Mouse (Mus musculus): ENCODE results near the gene Rbm42. TPM values are rescaled to one million over a fixed set of nuclear protein-coding genes. Genes with fewer than 3 reads are reported as not detected.

Gene Rbm42
- total RNA-seq, 2 experiments from 2014 or later: 48.0 to 57.1 TPM

DNA sequence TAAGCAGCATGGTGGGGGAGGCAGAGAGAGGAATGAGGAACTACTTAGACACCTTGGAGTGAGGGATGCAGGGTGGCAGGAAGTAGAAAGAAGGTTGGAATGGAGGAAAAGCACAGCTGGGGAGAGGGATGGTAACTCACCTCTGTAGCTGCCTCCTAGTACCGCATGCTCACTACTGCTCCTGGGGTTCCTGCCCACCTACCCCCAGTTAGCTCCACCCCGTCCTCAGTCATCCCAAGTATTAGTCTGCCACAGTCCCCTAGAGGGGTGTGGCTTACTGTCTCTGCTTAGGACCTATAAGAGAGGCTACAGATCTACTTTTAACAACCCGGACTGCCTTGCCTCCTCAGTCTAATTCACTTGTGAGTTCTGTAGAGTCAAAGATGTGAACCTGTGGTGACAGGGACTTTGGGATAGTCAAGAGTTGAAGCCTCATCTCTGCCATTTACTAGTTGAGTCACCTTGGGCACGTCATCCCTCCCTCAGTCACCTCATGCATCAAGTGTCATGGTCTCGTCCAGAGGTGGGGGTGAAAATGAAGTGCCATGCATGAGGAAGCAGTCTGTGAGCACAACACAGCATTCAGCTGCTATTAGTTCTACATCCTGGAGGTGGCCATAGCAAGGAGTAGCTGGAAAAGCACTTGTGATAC is 57.2 kb downstream of the Rbm42 start:
- no peak for ATAC-seq (replicated peaks; ENCODE audit: poor library complexity, severe bottlenecking)

DNA sequence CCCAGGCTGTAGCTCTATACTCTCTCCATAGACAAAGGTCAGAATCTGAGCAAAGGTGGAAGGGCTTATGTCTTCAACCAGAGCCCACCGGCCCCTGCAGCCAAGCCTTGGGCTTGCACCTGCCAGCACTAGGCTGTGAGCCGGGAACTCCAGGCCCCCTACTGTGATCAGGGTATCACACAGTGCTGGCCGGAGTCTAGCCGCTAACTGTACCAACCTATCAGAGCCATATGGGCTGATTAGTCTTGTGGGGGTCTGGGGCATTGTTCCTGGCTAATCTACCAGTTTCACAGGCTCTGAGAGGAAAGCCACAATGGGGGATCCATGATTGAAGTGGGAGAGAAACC is 58.5 kb downstream of the Rbm42 start:
- ATAC-seq (replicated peaks; ENCODE audit: poor library complexity, severe bottlenecking): no peak

Other genes with a start within 250 kb of the Rbm42 start
Only the 30 nearest of the 33 such genes appear.
- gene Nfkbid, start 228.6 kb downstream of the Rbm42 start, total RNA-seq (2014; fragmentation: Nextera tagmentation): 16.0 and 16.3 TPM in 2 replicates
- 6.8 and 15.1 TPM in 2 replicates for gene Nfkbid, start 228.6 kb downstream of the Rbm42 start, total RNA-seq (2017)
- gene Aplp1, start 204.8 kb downstream of the Rbm42 start, total RNA-seq (2014; fragmentation: Nextera tagmentation): not detected in 2 replicates
- not detected in 2 replicates for gene Aplp1, start 204.8 kb downstream of the Rbm42 start, total RNA-seq (2017)
- not detected in 2 replicates for gene Kirrel2, start 192.6 kb downstream of the Rbm42 start, total RNA-seq (2014; fragmentation: Nextera tagmentation)
- not detected in 2 replicates for gene Kirrel2, start 192.6 kb downstream of the Rbm42 start, total RNA-seq (2017)
- not detected in 2 replicates for gene Nphs1, start 192.0 kb downstream of the Rbm42 start, total RNA-seq (2014; fragmentation: Nextera tagmentation)
- 0.56 and 0.57 TPM in 2 replicates for gene Nphs1, start 192.0 kb downstream of the Rbm42 start, total RNA-seq (2017)
- gene Prodh2, start 156.7 kb downstream of the Rbm42 start, total RNA-seq (2014; fragmentation: Nextera tagmentation): 2.2 TPM in 1 of 2 replicates, not detected in the other
- not detected in 2 replicates for gene Prodh2, start 156.7 kb downstream of the Rbm42 start, total RNA-seq (2017)
- gene Arhgap33, start 115.3 kb downstream of the Rbm42 start, total RNA-seq (2014; fragmentation: Nextera tagmentation): 7.0 and 8.6 TPM in 2 replicates
- gene Arhgap33, start 115.3 kb downstream of the Rbm42 start, total RNA-seq (2017): 3.7 and 3.8 TPM in 2 replicates
- 3.8 and 14.9 TPM in 2 replicates for gene Hspb6, start 98.1 kb downstream of the Rbm42 start, total RNA-seq (2014; fragmentation: Nextera tagmentation)
- 3.6 and 3.9 TPM in 2 replicates for gene Hspb6, start 98.1 kb downstream of the Rbm42 start, total RNA-seq (2017)
- gene Proser3, start 98.0 kb downstream of the Rbm42 start, total RNA-seq (2014; fragmentation: Nextera tagmentation): 7.3 and 15.8 TPM in 2 replicates
- 2.8 and 9.2 TPM in 2 replicates for gene Proser3, start 98.0 kb downstream of the Rbm42 start, total RNA-seq (2017)
- 45.4 and 96.9 TPM in 2 replicates for gene Lin37, start 90.5 kb downstream of the Rbm42 start, total RNA-seq (2014; fragmentation: Nextera tagmentation)
- 23.5 and 25.3 TPM in 2 replicates for gene Lin37, start 90.5 kb downstream of the Rbm42 start, total RNA-seq (2017)
- gene U2af1l4, start 87.0 kb downstream of the Rbm42 start, total RNA-seq (2014; fragmentation: Nextera tagmentation): 26.3 and 38.5 TPM in 2 replicates
- gene U2af1l4, start 87.0 kb downstream of the Rbm42 start, total RNA-seq (2017): 58.6 and 87.2 TPM in 2 replicates
- gene Gm49396, start 87.0 kb downstream of the Rbm42 start, total RNA-seq (2014; fragmentation: Nextera tagmentation): 5.2 and 12.5 TPM in 2 replicates
- gene Gm49396, start 87.0 kb downstream of the Rbm42 start, total RNA-seq (2017): 5.1 and 6.3 TPM in 2 replicates
- gene Psenen, start 86.7 kb downstream of the Rbm42 start, total RNA-seq (2014; fragmentation: Nextera tagmentation): 218 and 221 TPM in 2 replicates
- 156 and 184 TPM in 2 replicates for gene Psenen, start 86.7 kb downstream of the Rbm42 start, total RNA-seq (2017)
- gene Igflr1, start 84.9 kb downstream of the Rbm42 start, total RNA-seq (2014; fragmentation: Nextera tagmentation): 4.9 and 10.6 TPM in 2 replicates
- gene Igflr1, start 84.9 kb downstream of the Rbm42 start, total RNA-seq (2017): 0.34 TPM in 1 of 2 replicates, not detected in the other
- gene Kmt2b, start 61.6 kb downstream of the Rbm42 start, total RNA-seq (2014; fragmentation: Nextera tagmentation): 48.1 and 64.3 TPM in 2 replicates
- 5.9 and 9.5 TPM in 2 replicates for gene Kmt2b, start 61.6 kb downstream of the Rbm42 start, total RNA-seq (2017)
- not detected in 2 replicates for gene Zbtb32, start 51.4 kb downstream of the Rbm42 start, total RNA-seq (2014; fragmentation: Nextera tagmentation)
- not detected in 2 replicates for gene Zbtb32, start 51.4 kb downstream of the Rbm42 start, total RNA-seq (2017)
- 3.4 TPM in 1 of 2 replicates, not detected in the other for gene Upk1a, start 37.5 kb downstream of the Rbm42 start, total RNA-seq (2014; fragmentation: Nextera tagmentation)
- not detected in 2 replicates for gene Upk1a, start 37.5 kb downstream of the Rbm42 start, total RNA-seq (2017)
- gene Cox6b1, start 24.2 kb downstream of the Rbm42 start, total RNA-seq (2014; fragmentation: Nextera tagmentation): 436 and 560 TPM in 2 replicates
- gene Cox6b1, start 24.2 kb downstream of the Rbm42 start, total RNA-seq (2017): 470 and 484 TPM in 2 replicates
- not detected in 2 replicates for gene Etv2, start 14.5 kb downstream of the Rbm42 start, total RNA-seq (2014; fragmentation: Nextera tagmentation)
- not detected in 2 replicates for gene Etv2, start 14.5 kb downstream of the Rbm42 start, total RNA-seq (2017)
- 39.1 and 43.7 TPM in 2 replicates for gene Haus5, start 14.7 kb upstream of the Rbm42 start, total RNA-seq (2014; fragmentation: Nextera tagmentation)
- 18.4 and 33.2 TPM in 2 replicates for gene Haus5, start 14.7 kb upstream of the Rbm42 start, total RNA-seq (2017)
- not detected in 2 replicates for gene Pmis2, start 21.3 kb upstream of the Rbm42 start, total RNA-seq (2014; fragmentation: Nextera tagmentation)
- not detected in 2 replicates for gene Pmis2, start 21.3 kb upstream of the Rbm42 start, total RNA-seq (2017)
- not detected in 2 replicates for gene 2200002J24Rik, start 48.6 kb upstream of the Rbm42 start, total RNA-seq (2014; fragmentation: Nextera tagmentation)
- not detected in 2 replicates for gene 2200002J24Rik, start 48.6 kb upstream of the Rbm42 start, total RNA-seq (2017)
- 1.5 TPM in 1 of 2 replicates, not detected in the other for gene Atp4a, start 61.9 kb upstream of the Rbm42 start, total RNA-seq (2014; fragmentation: Nextera tagmentation)
- gene Atp4a, start 61.9 kb upstream of the Rbm42 start, total RNA-seq (2017): 0.22 and 3.5 TPM in 2 replicates
- 160 and 219 TPM in 2 replicates for gene Tmem147, start 79.2 kb upstream of the Rbm42 start, total RNA-seq (2014; fragmentation: Nextera tagmentation)
- gene Tmem147, start 79.2 kb upstream of the Rbm42 start, total RNA-seq (2017): 71.5 and 106 TPM in 2 replicates
- not detected in 2 replicates for gene Gapdhs, start 93.4 kb upstream of the Rbm42 start, total RNA-seq (2014; fragmentation: Nextera tagmentation)
- not detected in 2 replicates for gene Gapdhs, start 93.4 kb upstream of the Rbm42 start, total RNA-seq (2017)
- 2.4 and 3.7 TPM in 2 replicates for gene Sbsn, start 101.2 kb upstream of the Rbm42 start, total RNA-seq (2014; fragmentation: Nextera tagmentation)
- 1.2 TPM in 1 of 2 replicates, not detected in the other for gene Sbsn, start 101.2 kb upstream of the Rbm42 start, total RNA-seq (2017)
- 68.4 and 69.3 TPM in 2 replicates for gene Dmkn, start 113.4 kb upstream of the Rbm42 start, total RNA-seq (2014; fragmentation: Nextera tagmentation)
- 81.3 and 133 TPM in 2 replicates for gene Dmkn, start 113.4 kb upstream of the Rbm42 start, total RNA-seq (2017)
- gene Krtdap, start 137.6 kb upstream of the Rbm42 start, total RNA-seq (2014; fragmentation: Nextera tagmentation): not detected in 2 replicates
- gene Krtdap, start 137.6 kb upstream of the Rbm42 start, total RNA-seq (2017): not detected in 2 replicates
- 6.5 and 17.9 TPM in 2 replicates for gene Ffar2, start 173.5 kb upstream of the Rbm42 start, total RNA-seq (2014; fragmentation: Nextera tagmentation)
- gene Ffar2, start 173.5 kb upstream of the Rbm42 start, total RNA-seq (2017): 23.4 and 26.4 TPM in 2 replicates
- gene Ffar3, start 205.9 kb upstream of the Rbm42 start, total RNA-seq (2014; fragmentation: Nextera tagmentation): not detected in 2 replicates
- not detected in 2 replicates for gene Ffar3, start 205.9 kb upstream of the Rbm42 start, total RNA-seq (2017)
- not detected in 2 replicates for gene Ffar1, start 211.2 kb upstream of the Rbm42 start, total RNA-seq (2014; fragmentation: Nextera tagmentation)
- not detected in 2 replicates for gene Ffar1, start 211.2 kb upstream of the Rbm42 start, total RNA-seq (2017)

All from granulocyte monocyte progenitor cell, adult 5-6 weeks (primary cell).